Mouse (Mus musculus) adrenal gland, postnatal 14 days (tissue): ENCODE measurements at regions not wholly inside any gene's neighbourhood (a gene's known extent, or its start where the extent isn't known, plus 50 kb on each side); places are given as distances from the start of the nearest gene placed in this dataset.
"Not testable (repeated sequence)": the region's sequence is repeated elsewhere in the genome, so short reads cannot be mapped to it uniquely, and the experiment has no call there.

Experiments used
- DNase-seq: peaks from one replicate; pipeline ENCODE4 v3.0.0; 2021; ENCODE audit warnings: mixed read lengths

GRCm38 (mm10) chr17:31732176-31732880 is 54.7 kb downstream of the Cryaa start:
- no peak for DNase-seq

GRCm38 (mm10) chr17:31734521-31734920 is 56.9 kb downstream of the Cryaa start:
- DNase-seq = no peak

- DNase-seq = no peak
Observed at GRCm38 (mm10) chr17:31736716-31737115, 59.1 kb downstream of the Cryaa start.

GRCm38 (mm10) chr17:31738249-31738648 is 60.6 kb downstream of the Cryaa start:
- DNase-seq = no peak

GRCm38 (mm10) chr17:31739586-31739985 is 62.0 kb downstream of the Cryaa start:
- no peak for DNase-seq

- DNase-seq = no peak
Observed at GRCm38 (mm10) chr17:31740059-31740458, 62.5 kb downstream of the Cryaa start.

GRCm38 (mm10) chr17:31743656-31744055 is 66.0 kb downstream of the Cryaa start:
- DNase-seq = peak; percentile 26

- DNase-seq = peak; percentile 70
Observed at GRCm38 (mm10) chr17:31746198-31747111, 68.8 kb downstream of the Cryaa start.

- no peak for DNase-seq
Observed at GRCm38 (mm10) chr17:31747563-31747962, 70.0 kb downstream of the Cryaa start.

- no peak for DNase-seq
Observed at GRCm38 (mm10) chr17:31748158-31748557, 70.6 kb downstream of the Cryaa start.

GRCm38 (mm10) chr17:31748971-31749370 is 71.4 kb downstream of the Cryaa start:
- DNase-seq = no peak

GRCm38 (mm10) chr17:31751262-31751661 is 73.7 kb downstream of the Cryaa start:
- no peak for DNase-seq

GRCm38 (mm10) chr17:31753113-31753858 is 75.7 kb downstream of the Cryaa start:
- peak; percentile 32 for DNase-seq

- no peak for DNase-seq
Observed at GRCm38 (mm10) chr17:31753859-31754229, 76.2 kb downstream of the Cryaa start.

GRCm38 (mm10) chr17:31760465-31760864 is 82.9 kb downstream of the Cryaa start:
- no peak for DNase-seq

- no peak for DNase-seq
Observed at GRCm38 (mm10) chr17:31763078-31763477, 85.5 kb downstream of the Cryaa start.

- DNase-seq = peak; percentile 84
Observed at GRCm38 (mm10) chr17:31766779-31767697, 88.6 kb downstream of the Sik1 start.

- DNase-seq = no peak
Observed at GRCm38 (mm10) chr17:31772201-31772820, 83.3 kb downstream of the Sik1 start.

- not testable (repeated sequence) for DNase-seq
Observed at GRCm38 (mm10) chr17:31773882-31774281, 81.7 kb downstream of the Sik1 start.

GRCm38 (mm10) chr17:31775037-31775436 is 80.6 kb downstream of the Sik1 start:
- DNase-seq = no peak

GRCm38 (mm10) chr17:31775966-31776365 is 79.6 kb downstream of the Sik1 start:
- DNase-seq = no peak
